ENCODE assay signal across 8 mouse cellular contexts in the genomic region with DNA sequence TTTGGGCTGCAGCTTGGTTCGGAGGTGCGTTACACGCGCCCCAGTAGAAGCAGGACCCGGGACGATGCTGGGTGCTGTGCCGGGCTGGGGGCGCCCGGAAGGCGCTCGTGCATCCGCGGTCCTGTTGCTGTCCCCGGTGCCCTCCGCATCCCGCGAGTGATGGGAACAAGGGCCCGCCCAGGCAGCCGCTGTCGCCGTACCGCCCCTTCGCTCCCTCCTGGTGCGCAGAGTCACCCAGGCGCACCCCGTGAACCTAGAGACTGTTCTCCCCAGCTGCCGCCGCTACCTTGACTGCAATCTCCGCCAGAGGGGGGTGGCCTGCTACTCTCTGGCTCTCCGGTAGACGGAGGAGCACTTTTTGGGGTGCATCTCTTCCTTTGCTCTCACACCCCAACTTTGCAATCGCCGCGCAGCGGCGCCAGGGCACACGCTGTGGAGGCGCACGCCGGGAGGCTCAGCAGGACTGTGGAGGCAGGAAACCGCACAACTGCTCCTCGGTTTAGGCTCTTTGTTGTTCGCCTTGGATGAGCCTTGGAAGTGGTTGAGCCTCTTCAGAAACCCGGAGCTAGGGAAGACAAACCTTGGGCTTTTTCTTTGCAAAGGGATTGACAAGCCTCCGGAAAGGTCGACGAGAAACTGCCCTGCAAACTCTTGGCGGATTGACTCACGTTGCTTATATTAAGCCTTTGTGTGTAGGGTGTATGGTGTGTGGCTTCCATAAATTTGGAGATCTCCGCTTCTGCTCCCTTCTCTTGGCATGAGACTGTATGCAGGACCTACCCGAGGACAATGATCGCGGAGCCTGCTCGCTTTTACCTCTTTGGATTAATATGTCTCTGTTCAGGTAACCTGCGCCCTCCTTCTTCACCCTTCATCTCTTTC.
A peak's percentile ranks its signal among the peaks of the same experiment; 100 is the strongest.
DNase-seq lines count a peak whose midpoint lies in the region; ATAC-seq lines count a peak whose summit lies in the region.

No protein-coding gene starts in this region.

- no peak for ATAC-seq in monocyte, adult 5-6 weeks (replicated peaks; ENCODE audit: insufficient number of reproducible peaks, low FRiP score, low TSS enrichment, poor library complexity, severe bottlenecking)

- whole genome bisulfite sequencing in embryonic facial prominence, embryonic 10.5 days, result under 1% methylated on average over 55 of the region's 55 CpGs
- under 1% methylated on average over 55 of the region's 55 CpGs for WGBS in midbrain, embryonic 10.5 days

- no peaks in the 10 kb centered on the region for H3K27me3 ChIP-seq in embryonic facial prominence, embryonic 10.5 days (replicated peaks; ENCODE audit: low read depth, poor library complexity, severe bottlenecking)
- peaks cover 17% of the 10 kb centered on the region for H3K27me3 ChIP-seq in midbrain, embryonic 10.5 days (ENCODE audit: low read depth, poor library complexity, severe bottlenecking)

- DNase-seq in adrenal gland, adult 8-10 months, result peak; percentile 53
- peak; percentile 78 for DNase-seq in embryonic facial prominence, embryonic 10.5 days (ENCODE audit: low spot score)
- DNase-seq in heart, adult 18-20 months, result peak; percentile 27 to 53
- peak; percentile 3 for DNase-seq in kidney, adult 11 months
- DNase-seq in left cerebral cortex, postnatal 36 days (ENCODE audit: low spot score in 2 of 2), result peak; percentile 63 to 64
- peak; percentile 66 for DNase-seq in midbrain, embryonic 10.5 days (ENCODE audit: low spot score)
- peak; percentile 51 for DNase-seq in right cerebral cortex, postnatal 4 days

- no peaks in the 10 kb centered on the region for H3K9me3 ChIP-seq in embryonic facial prominence, embryonic 10.5 days
- no peaks in the 10 kb centered on the region for H3K9me3 ChIP-seq in midbrain, embryonic 10.5 days (replicated peaks)

- H3K4me3 ChIP-seq in embryonic facial prominence, embryonic 10.5 days, result peak overlapping the region; percentile 96
- peak overlapping the region; percentile 92 for H3K4me3 ChIP-seq in midbrain, embryonic 10.5 days

- H3K36me3 ChIP-seq in embryonic facial prominence, embryonic 10.5 days (replicated peaks), result peaks cover 9% of the 10 kb centered on the region; the same call in 1 of the 2 replicates
- peaks cover 4% of the 10 kb centered on the region; the same call in 1 of the 2 replicates for H3K36me3 ChIP-seq in midbrain, embryonic 10.5 days

- H3K4me1 ChIP-seq in embryonic facial prominence, embryonic 10.5 days, result peaks cover 47% of the 10 kb centered on the region
- peaks cover 49% of the 10 kb centered on the region for H3K4me1 ChIP-seq in midbrain, embryonic 10.5 days

- intact Hi-C loops in left cerebral cortex, postnatal 36 days (cut with DNase I), result loop anchor here (5.0 kb wide), 1 partner anchor 314 kb away; no protein-coding TSS in a partner anchor

- H3K27ac ChIP-seq in embryonic facial prominence, embryonic 10.5 days (replicated peaks), result peak overlapping the region; percentile 95
- H3K27ac ChIP-seq in midbrain, embryonic 10.5 days (replicated peaks), result peak overlapping the region; percentile 94

Comparison
In these comparisons a context has a peak if more than half of its experiments do, and no peak if none do; other contexts are left out.
1. DNase-seq: peak in every context shown above with its lines; median percentile 78 in embryonic facial prominence, embryonic 10.5 days; 66 in midbrain, embryonic 10.5 days; 64 in left cerebral cortex, postnatal 36 days; 53 in adrenal gland, adult 8-10 months; 51 in right cerebral cortex, postnatal 4 days; 40 in heart, adult 18-20 months; 3 in kidney, adult 11 months.